Mouse (Mus musculus): ENCODE measurements at regions not wholly inside any gene's neighbourhood (a gene's known extent, or its start where the extent isn't known, plus 50 kb on each side); places are given as distances from the start of the nearest gene placed in this dataset.

DNA sequence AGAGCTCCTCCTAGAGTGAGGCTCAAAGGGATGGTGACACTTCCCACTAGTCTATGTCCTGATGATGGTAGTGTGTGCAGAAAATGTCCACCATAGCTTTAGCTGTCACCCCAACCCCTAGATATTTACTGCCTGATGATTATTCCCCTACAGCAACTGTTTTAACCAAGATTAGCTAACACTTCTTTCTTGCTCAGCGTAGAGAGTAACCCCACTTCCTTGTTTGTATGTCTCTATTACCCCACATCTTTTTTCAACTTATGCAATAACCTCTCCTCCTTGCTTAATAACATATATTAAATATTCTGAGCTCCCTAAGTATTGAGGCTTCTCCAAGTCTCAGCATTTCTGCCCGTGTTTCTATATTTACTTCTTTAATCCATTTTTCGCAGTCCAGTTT, 404.2 kb upstream of the Cntn3 start:
- no peaks in the 10 kb centered on the region for H3K27me3 ChIP-seq (replicated peaks; ENCODE audit: control insufficient read depth, insufficient read depth, low read length)
- DNase-seq = no peak
- H3K4me1 ChIP-seq (ENCODE audit: control insufficient read depth, insufficient read depth, low read length) = no peaks in the 10 kb centered on the region
- H3K36me3 ChIP-seq (ENCODE audit: control insufficient read depth, insufficient read depth, low read length) = no peaks in the 10 kb centered on the region
- TF ChIP-seq CTCF (conservative IDR thresholded peaks at IDR 0.05; ENCODE audit: insufficient read depth, insufficient read length, low read depth, low read length) (no peak), POLR2A (IDR thresholded peaks at IDR 0.05; ENCODE audit: low read depth, low read length) (no peak)
- WGBS = 79% methylated on average over 3 of the region's 3 CpGs
- H3K4me3 ChIP-seq (ENCODE audit: insufficient read depth, low read depth, low read length) = no peak overlapping the region
- no peak overlapping the region for H3K27ac ChIP-seq (ENCODE audit: insufficient read depth, low read depth, low read length)

DNA sequence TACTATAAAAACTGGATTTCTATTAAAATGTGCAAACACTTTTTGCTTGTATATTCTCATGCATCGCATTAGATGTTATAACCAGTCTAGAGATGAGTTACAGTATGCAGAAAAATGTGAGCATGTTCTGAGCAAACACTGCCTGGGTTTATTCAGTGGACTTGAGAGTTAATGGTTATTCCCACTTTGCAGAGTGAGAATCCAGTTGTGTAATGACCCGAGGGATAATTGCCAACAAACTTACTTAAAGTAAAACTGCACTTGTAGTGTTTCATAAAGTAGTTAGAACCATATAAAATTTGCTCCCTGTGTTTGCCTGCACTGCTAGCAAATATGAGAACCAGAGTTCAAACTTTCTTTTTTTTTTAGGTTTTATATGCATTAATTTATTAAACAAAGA, 450.4 kb upstream of the Cntn3 start:
- TF ChIP-seq CTCF (conservative IDR thresholded peaks at IDR 0.05; ENCODE audit: insufficient read depth, insufficient read length, low read depth, low read length) = no peak
- TF ChIP-seq POLR2A (IDR thresholded peaks at IDR 0.05; ENCODE audit: low read depth, low read length) = no peak
- H3K4me1 ChIP-seq (ENCODE audit: control insufficient read depth, insufficient read depth, low read length) = no peaks in the 10 kb centered on the region
- H3K36me3 ChIP-seq (ENCODE audit: control insufficient read depth, insufficient read depth, low read length) = no peaks in the 10 kb centered on the region
- peak; percentile 78 for DNase-seq
- H3K27ac ChIP-seq (ENCODE audit: insufficient read depth, low read depth, low read length) = no peak overlapping the region
- no peaks in the 10 kb centered on the region for H3K27me3 ChIP-seq (replicated peaks; ENCODE audit: control insufficient read depth, insufficient read depth, low read length)
- 29% methylated on average over 2 of the region's 2 CpGs for WGBS
- no peak overlapping the region for H3K4me3 ChIP-seq (ENCODE audit: insufficient read depth, low read depth, low read length)

GRCm38 (mm10) chr6:103024006-103024405, 451.1 kb upstream of the Cntn3 start:
- 75% methylated on average over 2 of the region's 2 CpGs for WGBS
- no peaks in the 10 kb centered on the region for H3K27me3 ChIP-seq (replicated peaks; ENCODE audit: control insufficient read depth, insufficient read depth, low read length)
- H3K36me3 ChIP-seq (ENCODE audit: control insufficient read depth, insufficient read depth, low read length) = no peaks in the 10 kb centered on the region
- no peak overlapping the region for H3K4me3 ChIP-seq (ENCODE audit: insufficient read depth, low read depth, low read length)
- TF ChIP-seq CTCF (conservative IDR thresholded peaks at IDR 0.05; ENCODE audit: insufficient read depth, insufficient read length, low read depth, low read length) = no peak
- no peak for TF ChIP-seq POLR2A (IDR thresholded peaks at IDR 0.05; ENCODE audit: low read depth, low read length)
- peak; percentile 5 for DNase-seq
- no peaks in the 10 kb centered on the region for H3K4me1 ChIP-seq (ENCODE audit: control insufficient read depth, insufficient read depth, low read length)
- H3K27ac ChIP-seq (ENCODE audit: insufficient read depth, low read depth, low read length) = no peak overlapping the region

DNA sequence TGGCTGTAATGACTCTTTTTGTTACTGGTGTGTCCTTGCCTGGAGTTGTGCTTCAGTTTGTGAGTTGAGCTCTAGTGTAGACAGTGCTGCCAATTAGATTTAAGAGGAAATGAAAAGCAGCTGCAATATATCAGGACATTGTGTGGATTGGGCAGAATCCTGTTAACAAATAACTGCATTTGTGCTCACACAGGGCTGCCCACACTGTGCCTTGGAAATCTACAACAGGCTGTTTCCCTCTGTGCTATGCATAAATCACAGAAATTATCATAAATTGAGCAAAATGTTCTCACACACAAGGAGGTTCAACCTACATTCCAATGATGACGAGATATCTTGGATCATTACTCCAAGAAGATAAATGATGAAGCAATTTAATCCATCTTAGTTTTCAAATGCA, 455.2 kb upstream of the Cntn3 start:
- no peaks in the 10 kb centered on the region for H3K27me3 ChIP-seq (replicated peaks; ENCODE audit: control insufficient read depth, insufficient read depth, low read length)
- no peaks in the 10 kb centered on the region for H3K4me1 ChIP-seq (ENCODE audit: control insufficient read depth, insufficient read depth, low read length)
- H3K27ac ChIP-seq (ENCODE audit: insufficient read depth, low read depth, low read length) = no peak overlapping the region
- DNase-seq = peak; percentile 6
- H3K4me3 ChIP-seq (ENCODE audit: insufficient read depth, low read depth, low read length) = no peak overlapping the region
- 43% methylated on average over 1 of the region's 1 CpGs for WGBS
- H3K36me3 ChIP-seq (ENCODE audit: control insufficient read depth, insufficient read depth, low read length) = no peaks in the 10 kb centered on the region
- TF ChIP-seq CTCF (conservative IDR thresholded peaks at IDR 0.05; ENCODE audit: insufficient read depth, insufficient read length, low read depth, low read length) (no peak), POLR2A (IDR thresholded peaks at IDR 0.05; ENCODE audit: low read depth, low read length) (no peak)

DNA sequence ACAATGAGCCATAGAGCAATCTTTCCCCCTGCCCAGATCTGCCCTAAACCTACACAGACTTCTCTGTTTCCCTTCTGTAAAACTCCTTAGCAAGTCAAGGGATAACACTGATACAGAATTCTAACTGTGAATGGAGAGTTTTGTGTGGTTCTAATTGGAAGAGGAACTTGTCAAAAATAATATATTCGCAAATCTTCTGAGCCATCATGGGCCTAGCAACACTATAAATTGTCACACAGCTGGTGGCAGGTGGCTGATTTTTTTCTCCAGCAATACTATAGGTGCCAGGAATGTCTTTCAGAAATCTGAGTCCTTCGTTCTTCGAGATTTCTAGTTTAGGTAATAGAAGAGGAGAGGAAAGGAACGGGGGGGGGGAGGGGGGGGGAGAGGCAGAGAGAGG, 460.5 kb upstream of the Cntn3 start:
- TF ChIP-seq POLR2A (IDR thresholded peaks at IDR 0.05; ENCODE audit: low read depth, low read length) (no peak), CTCF (conservative IDR thresholded peaks at IDR 0.05; ENCODE audit: insufficient read depth, insufficient read length, low read depth, low read length) (no peak)
- no peaks in the 10 kb centered on the region for H3K4me1 ChIP-seq (ENCODE audit: control insufficient read depth, insufficient read depth, low read length)
- DNase-seq = no peak
- H3K27ac ChIP-seq (ENCODE audit: insufficient read depth, low read depth, low read length) = no peak overlapping the region
- WGBS = 34% methylated on average over 4 of the region's 4 CpGs
- H3K27me3 ChIP-seq (replicated peaks; ENCODE audit: control insufficient read depth, insufficient read depth, low read length) = no peaks in the 10 kb centered on the region
- H3K4me3 ChIP-seq (ENCODE audit: insufficient read depth, low read depth, low read length) = no peak overlapping the region
- H3K36me3 ChIP-seq (ENCODE audit: control insufficient read depth, insufficient read depth, low read length) = no peaks in the 10 kb centered on the region

DNA sequence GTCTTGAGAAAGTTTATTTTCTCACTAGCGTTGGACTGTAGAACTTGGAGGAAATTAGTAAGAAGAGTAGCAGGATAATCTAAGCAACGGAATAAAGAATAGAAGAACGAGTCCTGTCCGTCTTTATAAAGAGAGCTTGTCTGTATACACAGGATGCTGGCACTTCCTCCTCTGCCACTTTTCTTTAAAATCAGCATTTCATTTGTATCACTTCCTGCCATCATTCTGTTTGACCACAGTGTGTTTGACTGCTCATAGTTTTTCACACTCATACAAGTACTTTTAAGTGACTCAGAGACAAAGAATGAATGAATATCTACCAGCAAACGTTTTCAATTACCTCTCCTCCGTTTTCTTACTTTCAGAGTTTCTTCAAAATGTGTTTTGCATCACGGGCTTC, 461.0 kb upstream of the Cntn3 start:
- no peaks in the 10 kb centered on the region for H3K36me3 ChIP-seq (ENCODE audit: control insufficient read depth, insufficient read depth, low read length)
- no peak for DNase-seq
- 42% methylated on average over 7 of the region's 7 CpGs for WGBS
- TF ChIP-seq CTCF (conservative IDR thresholded peaks at IDR 0.05; ENCODE audit: insufficient read depth, insufficient read length, low read depth, low read length) = no peak
- TF ChIP-seq POLR2A (IDR thresholded peaks at IDR 0.05; ENCODE audit: low read depth, low read length) = no peak
- H3K4me3 ChIP-seq (ENCODE audit: insufficient read depth, low read depth, low read length) = no peak overlapping the region
- H3K27me3 ChIP-seq (replicated peaks; ENCODE audit: control insufficient read depth, insufficient read depth, low read length) = no peaks in the 10 kb centered on the region
- no peak overlapping the region for H3K27ac ChIP-seq (ENCODE audit: insufficient read depth, low read depth, low read length)
- no peaks in the 10 kb centered on the region for H3K4me1 ChIP-seq (ENCODE audit: control insufficient read depth, insufficient read depth, low read length)

GRCm38 (mm10) chr6:103060591-103060990, 449.8 kb upstream of the Chl1 start:
- DNase-seq = no peak
- H3K4me3 ChIP-seq (ENCODE audit: insufficient read depth, low read depth, low read length) = no peak overlapping the region
- H3K36me3 ChIP-seq (ENCODE audit: control insufficient read depth, insufficient read depth, low read length) = no peaks in the 10 kb centered on the region
- TF ChIP-seq POLR2A (IDR thresholded peaks at IDR 0.05; ENCODE audit: low read depth, low read length) = no peak
- TF ChIP-seq CTCF (conservative IDR thresholded peaks at IDR 0.05; ENCODE audit: insufficient read depth, insufficient read length, low read depth, low read length) = no peak
- H3K4me1 ChIP-seq (ENCODE audit: control insufficient read depth, insufficient read depth, low read length) = no peaks in the 10 kb centered on the region
- WGBS = 78% methylated on average over 5 of the region's 5 CpGs
- no peaks in the 10 kb centered on the region for H3K27me3 ChIP-seq (replicated peaks; ENCODE audit: control insufficient read depth, insufficient read depth, low read length)
- no peak overlapping the region for H3K27ac ChIP-seq (ENCODE audit: insufficient read depth, low read depth, low read length)

DNA sequence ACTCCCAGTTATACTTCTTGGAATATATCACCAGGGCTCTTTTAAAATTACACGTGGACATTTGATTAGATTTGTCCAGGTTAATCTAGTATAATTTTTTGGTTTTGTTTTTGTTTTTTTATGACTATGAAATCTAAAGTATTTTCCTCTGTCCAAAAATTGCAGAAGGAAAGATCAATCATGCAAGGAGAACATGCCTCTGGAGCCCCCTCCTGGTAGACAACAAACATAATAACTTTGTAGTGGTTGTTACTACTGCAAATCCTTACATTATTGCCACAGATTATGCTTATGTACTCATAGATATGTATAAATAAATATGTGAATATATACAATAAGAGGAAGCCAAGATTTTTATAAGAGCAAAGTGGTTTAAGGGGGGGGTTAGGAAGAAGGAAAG, 404.2 kb upstream of the Chl1 start:
- no peak for TF ChIP-seq POLR2A (IDR thresholded peaks at IDR 0.05; ENCODE audit: low read depth, low read length)
- TF ChIP-seq CTCF (conservative IDR thresholded peaks at IDR 0.05; ENCODE audit: insufficient read depth, insufficient read length, low read depth, low read length) = no peak
- no peak overlapping the region for H3K27ac ChIP-seq (ENCODE audit: insufficient read depth, low read depth, low read length)
- H3K4me1 ChIP-seq (ENCODE audit: control insufficient read depth, insufficient read depth, low read length) = no peaks in the 10 kb centered on the region
- DNase-seq = peak; percentile 2
- H3K4me3 ChIP-seq (ENCODE audit: insufficient read depth, low read depth, low read length) = no peak overlapping the region
- no peaks in the 10 kb centered on the region for H3K36me3 ChIP-seq (ENCODE audit: control insufficient read depth, insufficient read depth, low read length)
- 38% methylated on average over 1 of the region's 1 CpGs for WGBS
- no peaks in the 10 kb centered on the region for H3K27me3 ChIP-seq (replicated peaks; ENCODE audit: control insufficient read depth, insufficient read depth, low read length)
